Mouse (Mus musculus) Patski (cell line): ENCODE data around the gene Lsr. TPM values are rescaled to one million over a fixed set of nuclear protein-coding genes. Genes with fewer than 3 reads are reported as not detected.
"Not testable (repeated sequence)": the region's sequence is repeated elsewhere in the genome, so short reads cannot be mapped to it uniquely, and the experiment has no call there.

Experiments
- ATAC-seq: fragments of 100-300 bp; one replicate; pipeline ENCODE4 v1.8.0; 2021
- CTCF ChIA-PET: fragments of 350-600 bp; sonication (Branson Sonifier 250); formaldehyde crosslinking; loops from one replicate; lab custom pipeline; 2022; ENCODE audit warnings: inconsistent platforms; lab: Charles Lee
- POLR2A ChIA-PET: fragments of 350-600 bp; sonication (Branson Sonifier 250); formaldehyde crosslinking; loops from one replicate; lab custom pipeline; 2022; ENCODE audit warnings: antibody characterized with exemption, inconsistent platforms; lab: Charles Lee
- DNase-seq: peaks from one replicate; pipeline ENCODE4 v3.0.0-alpha.2; 2011; ENCODE audit warnings: low read depth, low spot score
- H3K27me3 ChIP-seq: fragments of 371-371 bp; one replicate; pipeline ENCODE4 v1.5.1; 2021
- CTCF ChIP-seq: fragments of 100-300 bp; IDR thresholded peaks from one replicate; pipeline ENCODE4 v1.5.1; 2021
- in situ Hi-C: fragments of 300-500 bp; cut with MboI; formaldehyde crosslinking; loops from 3 replicates; pipeline ENCODE4 v1.11.1; 2018; ENCODE audit warnings: low pct_unique_long_range_greater_than_20kb, mixed read lengths
- polyA plus RNA-seq: library from polyadenylated mRNA; unstranded; gene quantifications from one replicate; pipeline ENCODE4 v1.2.3, GENCODE M21; 2021

The Lsr gene
- polyA plus RNA-seq, 1 experiment from 2014 or later: 15.1 TPM

DNA sequence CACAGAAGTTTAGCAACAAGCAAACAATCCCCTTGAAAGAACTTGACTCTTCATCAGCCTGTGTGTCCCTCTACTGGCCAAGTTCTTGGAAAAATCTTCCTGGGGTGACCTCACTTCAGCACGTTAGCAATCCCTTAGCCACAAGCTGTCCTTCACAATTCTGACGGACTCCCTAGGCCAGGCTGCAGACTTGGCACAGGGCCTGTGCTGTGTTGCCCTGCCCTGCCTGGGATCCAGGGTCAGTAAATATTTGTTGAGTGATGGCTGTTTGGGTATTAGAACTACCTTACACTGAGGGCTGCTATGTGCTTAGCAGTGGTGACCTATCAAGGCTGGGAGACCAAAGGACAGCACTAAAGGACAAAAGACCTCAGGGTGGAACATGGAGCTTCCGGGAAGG, 19.2 kb downstream of the Lsr start:
- TF ChIP-seq CTCF: no peak
- POLR2A ChIA-PET: no interaction called here
- in situ Hi-C loops: no loop called here
- H3K27me3 ChIP-seq: no peaks in the 10 kb centered on the region
- DNase-seq (no peak), ATAC-seq (no peak)
- CTCF ChIA-PET: no interaction called here

DNA sequence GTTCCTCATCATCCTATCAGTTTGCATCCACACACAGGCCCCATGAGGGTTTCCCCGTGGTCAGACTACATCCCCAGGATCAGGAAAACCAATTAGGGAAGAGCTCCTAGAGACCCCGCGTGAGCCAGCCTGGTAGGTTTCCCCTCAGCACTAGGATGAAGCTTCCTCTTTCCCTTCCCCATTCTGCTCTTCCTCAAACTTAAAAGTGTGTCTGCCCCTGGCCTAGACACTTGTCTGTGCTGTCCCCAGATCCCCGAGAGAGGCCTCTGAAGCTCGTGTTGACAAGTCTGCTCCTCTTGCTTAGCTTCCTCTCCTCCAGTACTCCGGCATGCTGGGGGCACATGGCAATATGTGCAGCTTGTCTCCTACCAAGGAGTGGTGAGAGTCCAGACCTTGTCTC, 19.8 kb downstream of the Lsr start:
- ATAC-seq (no peak), DNase-seq (no peak)
- ChIA-PET CTCF (no interaction called here), POLR2A (no interaction called here)
- no peaks in the 10 kb centered on the region for H3K27me3 ChIP-seq
- in situ Hi-C loops: no loop called here
- TF ChIP-seq CTCF: no peak

GRCm38 (mm10) chr7:30952441-30953265, 20.6 kb downstream of the Lsr start:
- CTCF ChIA-PET: no interaction called here
- no peak for TF ChIP-seq CTCF
- in situ Hi-C loops: no loop called here
- POLR2A ChIA-PET: interaction anchor here (0.7 kb wide), 1 partner anchor 288 kb away, joined by 3 read pairs; the partner anchor contains the start of gene Haus5
- no peaks in the 10 kb centered on the region for H3K27me3 ChIP-seq
- DNase-seq (no peak), ATAC-seq (no peak)

DNA sequence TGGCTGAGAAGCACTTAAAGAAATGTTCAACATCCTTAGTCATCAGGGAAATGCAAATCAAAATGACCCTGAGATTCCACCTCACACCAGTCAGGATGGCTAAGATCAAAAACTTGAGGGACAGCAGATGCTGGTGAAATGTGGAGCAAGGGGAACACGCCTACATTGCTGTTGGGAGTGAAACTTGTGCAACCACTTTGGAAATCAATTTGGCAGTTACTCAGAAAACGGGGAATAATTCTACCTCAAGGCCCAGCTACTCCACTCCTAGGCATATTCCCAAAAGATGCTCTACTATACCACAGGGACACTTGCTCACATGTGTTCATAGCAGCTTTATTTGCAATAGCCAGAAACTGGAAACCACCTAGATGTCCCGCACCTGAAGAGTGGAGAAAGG, 23.4 kb downstream of the Lsr start:
- H3K27me3 ChIP-seq, DNase-seq, ATAC-seq, POLR2A ChIA-PET, in situ Hi-C loops, CTCF ChIA-PET: not testable (repeated sequence)

DNA sequence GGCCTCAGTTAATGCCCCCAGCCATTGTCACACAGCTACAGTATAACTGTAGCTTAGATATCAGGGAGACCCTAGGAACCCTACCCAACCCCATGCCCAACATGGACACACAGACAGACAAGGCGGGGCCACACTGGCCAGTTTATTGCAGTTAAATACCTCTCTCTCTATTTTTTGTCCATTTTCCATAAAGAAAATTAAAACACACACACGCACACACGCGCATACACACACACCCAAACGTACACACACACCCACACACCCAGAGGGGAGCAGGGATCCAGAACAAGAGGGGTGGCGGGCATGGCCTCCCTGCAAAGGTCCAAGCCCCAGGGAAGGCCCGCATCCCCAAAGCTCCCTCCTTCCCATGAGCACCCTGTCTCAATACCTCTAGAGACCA, 27.4 kb downstream of the Lsr start:
- CTCF ChIA-PET: no interaction called here
- no peak for TF ChIP-seq CTCF
- ATAC-seq (no peak), DNase-seq (no peak)
- POLR2A ChIA-PET: interaction anchor here (1.0 kb wide), 1 partner anchor 10 kb away, joined by 3 read pairs; no protein-coding TSS in a partner anchor
- in situ Hi-C loops: no loop called here
- H3K27me3 ChIP-seq: no peaks in the 10 kb centered on the region

- ATAC-seq, CTCF ChIA-PET, in situ Hi-C loops: not testable (repeated sequence)
Measured at GRCm38 (mm10) chr7:30945466-30945865, 27.8 kb downstream of the Lsr start.

DNA sequence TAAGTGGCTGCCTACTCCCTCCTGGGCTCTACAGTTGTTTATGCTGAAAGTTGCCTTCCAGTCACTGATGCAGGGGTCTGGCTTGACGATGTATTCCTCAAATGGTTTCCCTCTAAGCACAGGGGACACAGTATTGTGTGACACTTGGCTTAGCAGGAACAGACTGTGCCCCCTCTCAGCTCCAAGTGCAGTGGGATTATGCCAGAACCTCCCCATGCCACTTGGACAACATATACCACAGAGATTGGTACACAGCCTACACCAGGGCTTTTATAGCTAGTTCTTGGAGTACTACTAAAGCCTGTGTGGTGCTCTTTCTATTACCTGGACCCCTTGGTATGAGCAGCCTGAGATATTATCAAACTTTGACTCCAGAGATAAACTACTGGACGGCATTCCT, 28.6 kb downstream of the Lsr start:
- ATAC-seq, DNase-seq, H3K27me3 ChIP-seq, in situ Hi-C loops, CTCF ChIA-PET: not testable (repeated sequence)
- POLR2A ChIA-PET: interaction anchor here (0.9 kb wide), 1 partner anchor 20 kb away, joined by 4 read pairs; the partner anchor contains the start of gene Hamp2

More at GRCm38 (mm10) chr7:30945466-30945865, 27.8 kb downstream of the Lsr start:
- not testable (repeated sequence) for DNase-seq, H3K27me3 ChIP-seq
- POLR2A ChIA-PET: interaction anchor here (1.0 kb wide), 1 partner anchor 10 kb away, joined by 3 read pairs; no protein-coding TSS in a partner anchor

GRCm38 (mm10) chr7:30943909-30944635, 29.2 kb downstream of the Lsr start, which contains the start of gene Hamp:
TSS of gene Hamp (minus strand) at chr7:30944032.
- DNase-seq (no peak), ATAC-seq (no peak)
- no peaks in the 10 kb centered on the region for H3K27me3 ChIP-seq
- ChIA-PET CTCF (no interaction called here), POLR2A (interaction anchor here (0.9 kb wide), 1 partner anchor 20 kb away, joined by 4 read pairs; the partner anchor contains the start of gene Hamp2)
- in situ Hi-C loops: no loop called here
- TF ChIP-seq CTCF: no peak

DNA sequence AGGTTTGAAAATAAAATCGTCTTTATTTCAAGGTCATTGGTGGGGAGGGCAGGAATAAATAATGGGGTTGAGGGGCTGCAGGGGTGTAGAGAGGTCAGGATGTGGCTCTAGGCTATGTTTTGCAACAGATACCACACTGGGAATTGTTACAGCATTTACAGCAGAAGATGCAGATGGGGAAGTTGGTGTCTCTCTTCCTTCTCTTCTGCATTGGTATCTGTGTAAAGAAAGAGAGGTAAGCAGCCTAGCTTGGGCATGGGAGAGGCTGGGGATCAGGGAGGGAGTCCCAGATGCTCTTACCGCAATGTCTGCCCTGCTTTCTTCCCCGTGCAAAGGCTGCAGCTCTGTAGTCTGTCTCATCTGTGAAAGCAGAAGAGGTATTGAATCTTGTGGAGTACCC, 30.9 kb downstream of the Lsr start:
- DNase-seq, POLR2A ChIA-PET, ATAC-seq, CTCF ChIA-PET, in situ Hi-C loops, H3K27me3 ChIP-seq: not testable (repeated sequence)

DNA sequence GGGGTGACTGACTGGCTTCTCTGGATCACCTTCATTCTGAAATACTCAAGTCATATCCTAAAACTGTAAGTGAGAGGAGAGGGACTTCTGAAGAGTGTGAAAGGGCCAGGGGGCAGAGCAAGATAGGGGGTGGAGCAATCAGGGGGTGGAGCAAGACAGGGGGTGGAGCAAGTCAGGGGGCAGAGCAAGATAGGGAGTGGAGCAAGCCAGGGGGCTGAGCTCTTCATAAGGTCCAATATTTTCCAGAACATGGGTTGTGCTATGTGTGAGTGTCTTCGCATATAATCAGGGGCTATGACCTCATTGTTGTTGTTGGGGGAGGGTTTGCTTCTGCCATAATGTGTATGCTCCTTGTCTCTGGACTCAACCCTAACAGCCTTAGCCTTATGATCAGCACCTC, 33.2 kb downstream of the Lsr start:
- in situ Hi-C loops, DNase-seq, POLR2A ChIA-PET, CTCF ChIA-PET, ATAC-seq, H3K27me3 ChIP-seq: not testable (repeated sequence)

DNA sequence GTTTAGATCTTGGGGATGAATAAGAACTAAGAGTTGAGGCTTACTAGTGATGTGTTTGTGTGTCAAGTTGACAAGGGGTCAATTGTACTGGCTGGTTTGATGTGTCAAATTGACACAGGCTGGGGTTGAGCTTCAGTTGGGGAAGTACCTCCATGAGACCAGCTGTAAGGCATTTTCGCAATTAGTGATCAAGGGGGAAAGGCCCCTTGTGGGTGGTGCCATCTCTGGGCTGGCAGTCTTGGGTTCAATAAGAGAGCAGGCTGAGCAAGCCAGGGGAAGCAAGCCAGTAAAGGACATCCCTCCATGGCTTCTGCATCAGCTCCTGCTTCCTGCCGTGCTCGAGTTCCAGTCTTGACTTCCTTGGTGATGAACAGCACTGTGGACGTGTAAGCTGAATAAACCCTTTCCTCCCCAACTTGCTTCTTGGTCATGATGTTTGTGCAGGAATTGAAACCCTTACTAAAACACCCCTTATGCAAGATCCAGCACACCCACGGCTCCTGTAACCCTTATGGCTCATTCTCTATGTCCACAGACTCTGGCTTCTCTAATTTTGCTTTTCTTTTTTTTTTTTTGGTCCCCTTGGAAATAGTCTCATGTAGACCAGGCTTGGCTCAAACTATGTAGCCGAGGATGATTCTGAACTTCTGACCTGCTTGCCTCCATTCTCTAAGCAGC, 37.7 kb downstream of the Lsr start:
- DNase-seq, ATAC-seq, H3K27me3 ChIP-seq, in situ Hi-C loops, POLR2A ChIA-PET, CTCF ChIA-PET: not testable (repeated sequence)

DNA sequence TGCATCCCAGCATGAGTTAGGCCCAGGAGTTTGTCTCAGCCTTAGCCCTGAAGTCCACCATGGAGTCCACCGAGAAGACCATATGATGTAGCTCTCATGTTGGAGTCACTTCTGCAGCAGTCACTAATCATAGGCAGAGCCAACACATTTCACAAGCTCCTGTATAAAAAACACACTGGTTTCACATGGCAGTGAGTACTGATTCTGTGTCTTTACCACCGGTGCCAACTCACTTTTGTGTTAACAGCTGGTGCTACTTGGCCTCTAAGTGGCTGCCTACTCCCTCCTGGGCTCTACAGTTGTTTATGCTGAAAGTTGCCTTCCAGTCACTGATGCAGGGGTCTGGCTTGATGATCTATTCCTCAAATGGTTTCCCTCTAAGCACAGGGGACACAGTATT, 48.7 kb downstream of the Lsr start, which contains the start of gene Hamp2:
Gene Hamp2, minus strand, starts transcription at position 101 of the 400 bp plus-strand sequence.
- POLR2A ChIA-PET: interaction anchor here (1.1 kb wide), 1 partner anchor 20 kb away, joined by 4 read pairs; no protein-coding TSS in a partner anchor
- ATAC-seq, H3K27me3 ChIP-seq, CTCF ChIA-PET, DNase-seq, in situ Hi-C loops: not testable (repeated sequence)
